Mouse (Mus musculus) forebrain, embryonic 12.5 days (tissue): ENCODE data around the gene Crygn. TPM values are rescaled to one million over a fixed set of nuclear protein-coding genes. Genes with fewer than 3 reads are reported as not detected.
"Not testable (repeated sequence)": the region's sequence is repeated elsewhere in the genome, so short reads cannot be mapped to it uniquely, and the experiment has no call there.

Source experiments
- ATAC-seq: fragments of 200-750 bp; cut with Nextera tagmentation; 2 replicates; pipeline ENCODE4 v1.8.0; 2017; ENCODE audit warnings: moderate TSS enrichment; ENCODE audit not compliant: low FRiP score
- H3K27ac ChIP-seq: fragments of 300-500 bp; sonication (generic); 2 replicates; pipeline ENCODE4 v1.5.1; 2016; ENCODE audit warnings: mild to moderate bottlenecking
- H3K27me3 ChIP-seq: fragments of 300-500 bp; sonication (generic); 2 replicates; pipeline ENCODE4 v1.6.1; 2016; ENCODE audit warnings: mild to moderate bottlenecking
- H3K36me3 ChIP-seq: fragments of 300-500 bp; sonication (generic); replicated peaks from 2 replicates; pipeline ENCODE4 v1.6.1; 2016; ENCODE audit warnings: mild to moderate bottlenecking
- H3K4me1 ChIP-seq: fragments of 300-500 bp; sonication (generic); 2 replicates; pipeline ENCODE4 v1.6.1; 2016
- H3K4me2 ChIP-seq: fragments of 300-500 bp; sonication (generic); 2 replicates; pipeline ENCODE4 v1.6.1; 2016; ENCODE audit warnings: mild to moderate bottlenecking, moderate library complexity
- H3K4me3 ChIP-seq: fragments of 300-500 bp; sonication (generic); replicated peaks from 2 replicates; pipeline ENCODE4 v1.5.1; 2016; ENCODE audit warnings: mild to moderate bottlenecking
- H3K9ac ChIP-seq: fragments of 300-500 bp; sonication (generic); 2 replicates; pipeline ENCODE4 v1.6.1; 2016; ENCODE audit warnings: mild to moderate bottlenecking
- H3K9me3 ChIP-seq: fragments of 300-500 bp; sonication (generic); 2 replicates; pipeline ENCODE4 v1.6.1; 2016
- WGBS: fragments of 180-500 bp; shearing (Covaris S2); methylation state at CpG from one replicate; pipeline ENCODE4 v1.1.7; 2016; 5-methylcytosine and 5-hydroxymethylcytosine counted together
- polyA plus RNA-seq: library from polyadenylated mRNA; unstranded; fragments of >200 nt; fragmentation: Nextera tagmentation; extraction: Ambion mirVana; gene quantifications from 2 replicates; pipeline ENCODE4 v1.2.1, GENCODE M21; 2016

Crygn gene
- polyA plus RNA-seq, 1 experiment from 2014 or later = not detected

DNA sequence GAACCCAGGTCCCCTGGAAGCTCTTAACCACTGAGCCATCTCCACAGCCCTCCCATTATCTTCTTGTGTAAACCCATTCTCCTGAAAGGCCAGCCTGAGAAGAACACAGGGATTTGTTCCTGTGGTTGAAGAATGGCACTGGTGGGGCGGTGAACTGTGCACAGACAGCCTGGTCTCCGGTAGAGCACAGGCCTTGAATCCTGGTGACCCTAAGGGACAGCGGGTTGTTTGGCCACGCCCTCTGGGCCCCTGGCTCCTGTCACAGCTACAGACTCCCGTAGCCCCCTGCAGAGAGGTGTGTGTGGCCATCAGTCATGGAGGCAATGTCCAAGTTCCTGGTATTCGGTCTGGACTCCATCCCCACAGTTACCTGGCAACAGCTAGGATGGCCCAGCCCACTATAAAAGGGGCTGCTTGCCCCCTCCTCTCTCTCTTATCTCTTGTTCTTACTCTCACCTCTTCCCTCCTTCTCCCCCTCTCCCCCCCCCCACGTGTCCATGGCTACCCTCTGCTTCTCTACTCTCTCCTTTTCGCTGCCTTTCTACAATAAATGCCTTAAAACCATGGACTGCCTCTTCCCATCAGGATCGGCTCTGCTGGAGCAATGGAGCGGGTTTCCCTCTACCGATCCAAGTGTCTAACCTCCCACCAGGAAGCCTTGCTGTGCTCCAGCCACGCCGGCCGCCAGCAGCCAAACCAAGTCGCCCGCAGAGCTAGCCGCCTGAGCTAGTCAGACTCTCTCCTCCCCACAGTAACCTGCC lies 20.5 kb upstream of the Crygn start:
- Histone ChIP-seq H3K27me3 (peaks cover 19% of the 10 kb centered on the region; the same call in 1 of the 2 replicates), H3K9ac (no peak overlapping the region), H3K27ac (no peak overlapping the region), H3K4me1 (peaks cover 12% of the 10 kb centered on the region), H3K4me2 (peak overlapping the region; percentile 32), H3K36me3 (no peaks in the 10 kb centered on the region), H3K4me3 (no peak overlapping the region), H3K9me3 (0 out of 2 replicates have a peak, but pooled peaks cover 4% of the 10 kb centered on the region)
- ATAC-seq = no peak
- 15% methylated on average over 17 of the region's 17 CpGs for WGBS

DNA sequence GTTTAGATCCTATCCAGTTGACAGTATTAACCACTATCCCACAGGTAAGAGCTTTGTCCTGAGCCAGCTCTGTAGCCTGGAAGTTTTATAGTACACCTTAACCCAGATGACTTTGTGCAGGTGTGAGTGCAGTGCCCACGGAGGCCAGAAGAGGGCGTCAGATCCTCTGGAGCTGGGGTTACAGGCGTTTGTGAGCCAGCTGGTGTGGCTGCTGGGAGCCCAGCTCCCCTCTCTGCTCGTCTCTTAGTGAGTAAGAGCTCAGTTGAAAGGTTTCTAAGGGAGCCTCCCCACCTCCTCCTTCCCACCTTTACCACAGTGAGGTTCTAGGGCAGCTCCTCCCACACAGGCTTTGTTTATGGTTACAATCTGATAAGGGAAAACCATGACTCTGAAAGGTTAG lies 18.9 kb upstream of the Crygn start:
- 70% methylated on average over 4 of the region's 4 CpGs for WGBS
- no peak for ATAC-seq
- H3K27ac ChIP-seq = no peak overlapping the region

GRCm38 (mm10) chr5:24774549-24774948 lies 16.7 kb upstream of the Crygn start:
- peaks cover 14% of the 10 kb centered on the region; the same call in 1 of the 2 replicates for H3K27me3 ChIP-seq
- H3K27ac ChIP-seq, H3K4me1 ChIP-seq, H3K9me3 ChIP-seq, H3K4me3 ChIP-seq, ATAC-seq, H3K4me2 ChIP-seq, H3K9ac ChIP-seq, H3K36me3 ChIP-seq: not testable (repeated sequence)
- WGBS = 93% methylated on average over 16 of the region's 16 CpGs

More for the DNA sequence above, 18.9 kb upstream of the Crygn start:
- no peak overlapping the region for H3K9ac ChIP-seq
- peaks cover 19% of the 10 kb centered on the region; the same call in 1 of the 2 replicates for H3K27me3 ChIP-seq
- 0 out of 2 replicates have a peak, but pooled peaks cover 4% of the 10 kb centered on the region for H3K9me3 ChIP-seq
- H3K4me2 ChIP-seq = no peak overlapping the region
- H3K36me3 ChIP-seq = no peaks in the 10 kb centered on the region
- peaks cover 12% of the 10 kb centered on the region for H3K4me1 ChIP-seq
- no peak overlapping the region for H3K4me3 ChIP-seq

- no peak overlapping the region for H3K27ac ChIP-seq
- H3K9me3 ChIP-seq = no peaks in the 10 kb centered on the region
- no peak overlapping the region for H3K4me3 ChIP-seq
- H3K4me2 ChIP-seq = no peak overlapping the region
- peaks cover 15% of the 10 kb centered on the region for H3K27me3 ChIP-seq
- H3K36me3 ChIP-seq = no peaks in the 10 kb centered on the region
- no peak for ATAC-seq
- H3K4me1 ChIP-seq = peaks cover 4% of the 10 kb centered on the region
- H3K9ac ChIP-seq = no peak overlapping the region
- 51% methylated on average over 3 of the region's 3 CpGs for WGBS
Measured at GRCm38 (mm10) chr5:24756931-24757330, 877 bp downstream of the Crygn start.

GRCm38 (mm10) chr5:24752175-24752498 lies 5.7 kb downstream of the Crygn start:
- Histone ChIP-seq H3K9ac (peak overlapping the region; percentile 33; the same call in 1 of the 2 replicates), H3K36me3 (no peaks in the 10 kb centered on the region), H3K4me2 (peak overlapping the region; percentile 90), H3K4me3 (peak overlapping the region; percentile 56; the same call in 1 of the 2 replicates), H3K27me3 (peaks cover 9% of the 10 kb centered on the region; the same call in 1 of the 2 replicates), H3K9me3 (no peaks in the 10 kb centered on the region), H3K4me1 (peaks cover 28% of the 10 kb centered on the region), H3K27ac (no peak overlapping the region)
- 9% methylated on average over 2 of the region's 2 CpGs for WGBS
- ATAC-seq = no peak

GRCm38 (mm10) chr5:24751305-24752174 lies 6.3 kb downstream of the Crygn start:
- H3K9ac ChIP-seq = peak overlapping the region; percentile 67
- no peaks in the 10 kb centered on the region for H3K9me3 ChIP-seq
- peak overlapping the region; percentile 56 for H3K4me3 ChIP-seq
- H3K4me2 ChIP-seq = peak overlapping the region; percentile 90
- H3K36me3 ChIP-seq = no peaks in the 10 kb centered on the region
- WGBS = 2% methylated on average over 25 of the region's 25 CpGs
- H3K4me1 ChIP-seq = peaks cover 28% of the 10 kb centered on the region
- ATAC-seq = peak; percentile 69
- 0 out of 2 replicates have a peak overlapping the region, but pooled peaks have one; percentile 65 for H3K27ac ChIP-seq
- 0 out of 2 replicates have a peak, but pooled peaks cover 6% of the 10 kb centered on the region for H3K27me3 ChIP-seq

DNA sequence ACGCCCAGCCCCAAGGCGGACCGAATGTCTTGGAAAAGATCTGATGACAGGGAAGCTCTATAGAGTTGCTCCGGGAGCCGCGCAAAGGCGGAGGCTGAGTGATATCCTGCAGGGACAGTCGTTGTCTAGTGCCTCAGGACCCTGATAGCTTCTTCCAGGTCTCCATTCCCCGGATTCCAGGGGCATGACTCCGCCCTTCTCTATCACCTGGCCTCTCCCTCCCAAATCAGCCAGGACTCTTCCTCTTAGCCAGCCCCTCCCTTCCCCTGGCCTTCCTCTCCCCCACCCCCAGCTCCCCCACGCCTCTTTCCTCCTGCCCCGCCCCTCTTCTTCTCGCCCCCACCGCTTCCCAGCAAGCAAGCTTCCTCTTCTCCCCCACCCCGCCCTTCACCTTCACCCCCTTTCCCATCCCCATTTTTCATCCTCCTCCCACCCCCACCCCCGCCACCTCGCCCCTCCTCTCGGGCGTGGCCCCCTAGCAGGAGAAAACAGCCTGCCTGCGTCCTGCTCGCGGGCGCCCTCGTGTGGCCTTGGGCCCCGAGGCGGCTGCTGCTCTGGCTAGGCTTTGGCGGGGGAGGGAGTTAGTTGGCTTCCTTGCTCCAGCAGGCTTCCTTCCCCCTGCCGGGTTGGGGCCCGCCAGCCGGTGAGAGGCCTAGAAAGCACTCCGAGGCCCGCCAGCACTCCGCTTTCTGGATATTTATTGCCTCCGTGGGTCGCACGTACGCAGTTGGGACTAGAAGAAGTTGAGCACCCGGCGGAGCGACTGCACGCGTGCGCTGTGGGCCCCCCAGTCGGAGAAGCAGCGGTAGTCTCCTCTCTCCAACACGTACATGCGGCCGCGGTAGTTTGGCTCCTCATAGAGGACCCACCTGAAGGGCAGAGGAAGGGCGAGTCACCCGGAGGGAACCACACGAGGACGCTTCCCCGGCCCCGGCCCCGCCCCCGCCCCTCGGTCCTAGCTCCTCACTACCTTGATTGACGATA lies 7.2 kb downstream of the Crygn start:
- Histone ChIP-seq H3K27ac (peak overlapping the region; percentile 65), H3K27me3 (0 out of 2 replicates have a peak, but pooled peaks cover 6% of the 10 kb centered on the region), H3K4me3 (peak overlapping the region; percentile 56), H3K36me3 (no peaks in the 10 kb centered on the region), H3K4me1 (peaks cover 28% of the 10 kb centered on the region), H3K9me3 (no peaks in the 10 kb centered on the region), H3K4me2 (peak overlapping the region; percentile 90), H3K9ac (peak overlapping the region; percentile 67)
- under 1% methylated on average over 56 of the region's 59 CpGs for WGBS
- peak; percentile 82 for ATAC-seq

DNA sequence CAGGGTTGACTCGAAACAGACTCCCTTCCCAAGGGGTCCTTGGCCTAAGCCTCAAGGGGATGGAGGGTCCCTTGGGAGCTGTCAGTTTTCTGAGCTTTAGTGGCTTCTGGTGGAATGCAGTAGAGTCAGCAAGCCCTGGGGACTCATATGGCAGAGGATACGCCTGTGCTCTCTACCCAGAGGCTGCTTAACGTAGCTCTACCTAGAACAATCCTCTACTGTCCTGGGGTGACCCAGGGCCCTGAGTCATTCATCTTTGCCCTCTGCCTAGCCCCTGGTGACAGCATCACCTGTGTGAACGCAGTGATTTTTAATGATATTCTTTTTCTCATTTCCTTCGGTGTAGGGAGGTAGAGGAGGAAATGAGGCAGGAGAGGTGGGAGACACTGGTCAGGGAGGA lies 8.1 kb downstream of the Crygn start:
- peak overlapping the region; percentile 56; the same call in 1 of the 2 replicates for H3K4me3 ChIP-seq
- peaks cover 28% of the 10 kb centered on the region for H3K4me1 ChIP-seq
- H3K4me2 ChIP-seq = peak overlapping the region; percentile 90
- no peak for ATAC-seq
- no peak overlapping the region for H3K9ac ChIP-seq
- WGBS = 60% methylated on average over 5 of the region's 5 CpGs
- H3K27ac ChIP-seq = no peak overlapping the region
- H3K9me3 ChIP-seq = no peaks in the 10 kb centered on the region
- no peaks in the 10 kb centered on the region for H3K36me3 ChIP-seq
- H3K27me3 ChIP-seq = 0 out of 2 replicates have a peak, but pooled peaks cover 3% of the 10 kb centered on the region

DNA sequence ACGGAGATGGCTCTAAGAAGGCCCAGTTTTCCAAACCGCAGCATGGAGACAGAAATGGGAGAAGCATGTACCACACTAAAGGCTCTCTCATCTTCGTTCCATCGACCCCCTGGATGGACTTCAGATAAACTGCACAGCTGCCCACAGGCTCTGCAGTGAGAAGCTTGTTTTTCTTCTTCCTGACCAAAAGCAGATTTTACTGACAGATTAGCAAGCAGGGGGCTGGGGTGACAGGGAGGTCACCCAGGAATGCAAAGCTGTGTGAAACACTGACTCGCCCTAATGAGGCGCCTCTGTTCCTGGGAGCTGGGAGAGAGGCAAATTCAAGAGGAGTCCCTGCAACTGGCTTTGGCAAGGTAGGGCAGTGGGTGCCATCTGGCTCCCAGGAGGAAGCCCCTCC lies 10.3 kb downstream of the Crygn start:
- 8% methylated on average over 6 of the region's 6 CpGs for WGBS
- no peak overlapping the region for H3K4me2 ChIP-seq
- no peaks in the 10 kb centered on the region for H3K36me3 ChIP-seq
- H3K27ac ChIP-seq = 0 out of 2 replicates have a peak overlapping the region, but pooled peaks have one; percentile 25
- peaks cover 28% of the 10 kb centered on the region for H3K4me1 ChIP-seq
- no peak for ATAC-seq
- H3K9me3 ChIP-seq = no peaks in the 10 kb centered on the region
- no peak overlapping the region for H3K9ac ChIP-seq
- H3K4me3 ChIP-seq = no peak overlapping the region
- H3K27me3 ChIP-seq = 0 out of 2 replicates have a peak, but pooled peaks cover 3% of the 10 kb centered on the region

DNA sequence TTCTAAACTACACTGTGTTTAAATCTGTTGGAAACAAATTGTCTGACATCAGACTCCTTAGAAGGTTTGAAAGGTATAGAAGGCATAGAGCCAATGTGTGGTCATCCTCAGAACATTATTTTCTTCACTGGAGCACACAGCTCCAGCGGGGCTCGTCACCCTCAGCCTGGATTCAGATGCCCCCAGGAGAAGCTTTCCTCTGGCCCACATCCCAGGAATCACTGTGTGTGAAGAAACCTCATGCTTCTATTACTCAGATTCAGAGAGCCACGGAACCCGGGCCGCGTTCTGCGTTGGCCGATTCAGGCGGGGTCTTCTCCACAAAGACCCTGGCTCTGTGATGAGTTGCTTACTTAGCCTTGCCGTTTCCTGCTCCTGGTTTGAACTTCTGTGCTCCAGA lies 13.9 kb downstream of the Crygn start:
- no peak overlapping the region for H3K27ac ChIP-seq
- no peaks in the 10 kb centered on the region for H3K9me3 ChIP-seq
- H3K36me3 ChIP-seq = no peaks in the 10 kb centered on the region
- 93% methylated on average over 10 of the region's 10 CpGs for WGBS
- no peak overlapping the region for H3K9ac ChIP-seq
- H3K4me2 ChIP-seq = no peak overlapping the region
- ATAC-seq = no peak
- no peaks in the 10 kb centered on the region for H3K27me3 ChIP-seq
- peaks cover 8% of the 10 kb centered on the region for H3K4me1 ChIP-seq
- no peak overlapping the region for H3K4me3 ChIP-seq

DNA sequence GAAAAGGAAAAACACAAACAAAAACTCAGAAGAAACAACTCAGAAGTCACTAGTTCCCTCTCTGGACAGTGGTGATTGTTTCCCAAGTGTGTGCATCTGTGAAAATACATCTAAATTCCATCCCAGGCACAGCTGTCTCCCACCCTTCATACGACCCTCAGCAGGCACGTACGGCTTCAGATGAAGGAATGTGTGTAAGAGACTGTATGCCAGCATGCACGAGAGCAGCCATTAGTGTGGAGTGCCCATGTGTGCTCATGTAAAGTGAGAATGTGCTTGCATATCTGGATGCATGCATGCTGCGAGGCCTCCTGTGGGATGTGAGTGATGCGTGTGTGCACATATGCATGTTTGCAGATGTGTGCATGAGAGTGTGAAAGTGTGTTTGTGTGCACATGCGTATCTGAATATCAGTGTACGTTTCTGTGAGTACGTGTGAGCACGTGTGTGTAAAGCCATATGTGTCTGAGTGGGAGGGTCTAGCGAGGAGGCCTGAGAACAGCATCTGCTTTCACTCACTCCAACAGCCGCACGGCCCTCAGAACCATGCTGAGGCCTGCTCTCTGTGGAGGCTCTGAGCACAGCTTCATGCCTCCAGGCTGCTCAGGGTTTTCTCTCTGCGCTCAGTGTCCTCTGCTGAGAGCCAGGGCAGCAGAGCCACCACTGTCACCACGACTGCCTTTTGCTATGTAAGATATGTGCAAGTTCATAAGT lies 16.5 kb downstream of the Crygn start:
- Histone ChIP-seq H3K9ac (no peak overlapping the region), H3K36me3 (no peaks in the 10 kb centered on the region), H3K4me3 (no peak overlapping the region), H3K4me2 (no peak overlapping the region), H3K9me3 (no peaks in the 10 kb centered on the region), H3K4me1 (no peaks in the 10 kb centered on the region), H3K27ac (0 out of 2 replicates have a peak overlapping the region, but pooled peaks have one; percentile 13), H3K27me3 (no peaks in the 10 kb centered on the region)
- no peak for ATAC-seq
- 83% methylated on average over 15 of the region's 15 CpGs for WGBS
